Mouse (Mus musculus): ENCODE results near the gene Slc22a16.
"Not testable (repeated sequence)": the region's sequence is repeated elsewhere in the genome, so short reads cannot be mapped to it uniquely, and the experiment has no call there.

The Slc22a16 gene

GRCm38 (mm10) chr10:40570036-40570435 lies at the start of gene Slc22a16:
Gene Slc22a16 (plus strand): TSS chr10:40570336.
- DNase-seq (ENCODE audit: low read depth, low spot score) = no peak

GRCm38 (mm10) chr10:40521579-40521978 lies 48.6 kb upstream of the Slc22a16 start:
- no peak for DNase-seq (ENCODE audit: low read depth, low spot score)
- Histone ChIP-seq H3K27me3 (ENCODE audit: control insufficient read depth, insufficient read depth, low read length, poor library complexity, severe bottlenecking) (no peaks in the 10 kb centered on the region), H3K36me3 (ENCODE audit: control insufficient read depth, insufficient read depth, low read length, poor library complexity, severe bottlenecking) (no peaks in the 10 kb centered on the region)

More at GRCm38 (mm10) chr10:40570036-40570435, at the start of gene Slc22a16:
- Histone ChIP-seq H3K27me3 (ENCODE audit: control insufficient read depth, insufficient read depth, low read length, poor library complexity, severe bottlenecking) (no peaks in the 10 kb centered on the region), H3K36me3 (ENCODE audit: control insufficient read depth, insufficient read depth, low read length, poor library complexity, severe bottlenecking) (no peaks in the 10 kb centered on the region)

- no peaks in the 10 kb centered on the region for H3K27me3 ChIP-seq (ENCODE audit: control insufficient read depth, insufficient read depth, low read length, poor library complexity, severe bottlenecking)
- DNase-seq (ENCODE audit: low read depth, low spot score) = no peak
- H3K36me3 ChIP-seq (ENCODE audit: control insufficient read depth, insufficient read depth, low read length, poor library complexity, severe bottlenecking) = no peaks in the 10 kb centered on the region
Measured at GRCm38 (mm10) chr10:40523312-40523975, 46.7 kb upstream of the Slc22a16 start.

GRCm38 (mm10) chr10:40524032-40524806 lies 45.9 kb upstream of the Slc22a16 start:
- DNase-seq (ENCODE audit: low read depth, low spot score) = peak; percentile 28
- no peaks in the 10 kb centered on the region for H3K36me3 ChIP-seq (ENCODE audit: control insufficient read depth, insufficient read depth, low read length, poor library complexity, severe bottlenecking)
- H3K27me3 ChIP-seq (ENCODE audit: control insufficient read depth, insufficient read depth, low read length, poor library complexity, severe bottlenecking) = no peaks in the 10 kb centered on the region

GRCm38 (mm10) chr10:40524991-40525390 lies 45.1 kb upstream of the Slc22a16 start:
- no peaks in the 10 kb centered on the region for H3K27me3 ChIP-seq (ENCODE audit: control insufficient read depth, insufficient read depth, low read length, poor library complexity, severe bottlenecking)
- peak; percentile 90 for DNase-seq (ENCODE audit: low read depth, low spot score)

GRCm38 (mm10) chr10:40525616-40526155 lies 44.5 kb upstream of the Slc22a16 start:
- Histone ChIP-seq H3K27me3 (ENCODE audit: control insufficient read depth, insufficient read depth, low read length, poor library complexity, severe bottlenecking) (no peaks in the 10 kb centered on the region), H3K36me3 (ENCODE audit: control insufficient read depth, insufficient read depth, low read length, poor library complexity, severe bottlenecking) (no peaks in the 10 kb centered on the region)
- peak; percentile 23 for DNase-seq (ENCODE audit: low read depth, low spot score)

More at GRCm38 (mm10) chr10:40524991-40525390, 45.1 kb upstream of the Slc22a16 start:
- H3K36me3 ChIP-seq (ENCODE audit: control insufficient read depth, insufficient read depth, low read length, poor library complexity, severe bottlenecking) = no peaks in the 10 kb centered on the region

- Histone ChIP-seq H3K36me3 (ENCODE audit: control insufficient read depth, insufficient read depth, low read length, poor library complexity, severe bottlenecking) (no peaks in the 10 kb centered on the region), H3K27me3 (ENCODE audit: control insufficient read depth, insufficient read depth, low read length, poor library complexity, severe bottlenecking) (no peaks in the 10 kb centered on the region)
- no peak for DNase-seq (ENCODE audit: low read depth, low spot score)
Measured at GRCm38 (mm10) chr10:40526301-40526761, 43.8 kb upstream of the Slc22a16 start.

- no peaks in the 10 kb centered on the region for H3K36me3 ChIP-seq (ENCODE audit: control insufficient read depth, insufficient read depth, low read length, poor library complexity, severe bottlenecking)
- H3K27me3 ChIP-seq (ENCODE audit: control insufficient read depth, insufficient read depth, low read length, poor library complexity, severe bottlenecking) = no peaks in the 10 kb centered on the region
- DNase-seq (ENCODE audit: low read depth, low spot score) = no peak
Measured at GRCm38 (mm10) chr10:40526986-40527385, 43.1 kb upstream of the Slc22a16 start.

- DNase-seq (ENCODE audit: low read depth, low spot score) = peak; percentile 70
- no peaks in the 10 kb centered on the region for H3K36me3 ChIP-seq (ENCODE audit: control insufficient read depth, insufficient read depth, low read length, poor library complexity, severe bottlenecking)
- no peaks in the 10 kb centered on the region for H3K27me3 ChIP-seq (ENCODE audit: control insufficient read depth, insufficient read depth, low read length, poor library complexity, severe bottlenecking)
Measured at GRCm38 (mm10) chr10:40527573-40527972, 42.6 kb upstream of the Slc22a16 start.

GRCm38 (mm10) chr10:40528668-40529067 lies 41.5 kb upstream of the Slc22a16 start:
- Histone ChIP-seq H3K27me3 (ENCODE audit: control insufficient read depth, insufficient read depth, low read length, poor library complexity, severe bottlenecking) (no peaks in the 10 kb centered on the region), H3K36me3 (ENCODE audit: control insufficient read depth, insufficient read depth, low read length, poor library complexity, severe bottlenecking) (no peaks in the 10 kb centered on the region)
- DNase-seq (ENCODE audit: low read depth, low spot score) = no peak

- DNase-seq (ENCODE audit: low read depth, low spot score) = peak; percentile 85
- Histone ChIP-seq H3K36me3 (ENCODE audit: control insufficient read depth, insufficient read depth, low read length, poor library complexity, severe bottlenecking) (no peaks in the 10 kb centered on the region), H3K27me3 (ENCODE audit: control insufficient read depth, insufficient read depth, low read length, poor library complexity, severe bottlenecking) (no peaks in the 10 kb centered on the region)
Measured at GRCm38 (mm10) chr10:40529617-40530016, 40.5 kb upstream of the Slc22a16 start.

- no peak for DNase-seq (ENCODE audit: low read depth, low spot score)
- H3K36me3 ChIP-seq (ENCODE audit: control insufficient read depth, insufficient read depth, low read length, poor library complexity, severe bottlenecking) = no peaks in the 10 kb centered on the region
- H3K27me3 ChIP-seq (ENCODE audit: control insufficient read depth, insufficient read depth, low read length, poor library complexity, severe bottlenecking) = no peaks in the 10 kb centered on the region
Measured at GRCm38 (mm10) chr10:40530661-40531060, 39.5 kb upstream of the Slc22a16 start.

GRCm38 (mm10) chr10:40532586-40532985 lies 37.5 kb upstream of the Slc22a16 start:
- not testable (repeated sequence) for H3K27me3 ChIP-seq (ENCODE audit: control insufficient read depth, insufficient read depth, low read length, poor library complexity, severe bottlenecking); H3K36me3 ChIP-seq (ENCODE audit: control insufficient read depth, insufficient read depth, low read length, poor library complexity, severe bottlenecking); DNase-seq (ENCODE audit: low read depth, low spot score)

GRCm38 (mm10) chr10:40541351-40541750 lies 28.8 kb upstream of the Slc22a16 start:
- no peaks in the 10 kb centered on the region for H3K27me3 ChIP-seq (ENCODE audit: control insufficient read depth, insufficient read depth, low read length, poor library complexity, severe bottlenecking)
- H3K36me3 ChIP-seq (ENCODE audit: control insufficient read depth, insufficient read depth, low read length, poor library complexity, severe bottlenecking) = no peaks in the 10 kb centered on the region
- no peak for DNase-seq (ENCODE audit: low read depth, low spot score)

- H3K27me3 ChIP-seq (ENCODE audit: control insufficient read depth, insufficient read depth, low read length, poor library complexity, severe bottlenecking) = no peaks in the 10 kb centered on the region
- no peak for DNase-seq (ENCODE audit: low read depth, low spot score)
- no peaks in the 10 kb centered on the region for H3K36me3 ChIP-seq (ENCODE audit: control insufficient read depth, insufficient read depth, low read length, poor library complexity, severe bottlenecking)
Measured at GRCm38 (mm10) chr10:40549317-40549716, 20.8 kb upstream of the Slc22a16 start.
